9 mouse cellular contexts compared by ENCODE assay signal in genomic region chr11:50371911-50372310, GRCm38 (mm10). TPM values are rescaled to one million over a fixed set of nuclear protein-coding genes. Genes with fewer than 3 reads are reported as not detected.
DNase-seq lines count a peak whose midpoint lies in the region; ATAC-seq and TF ChIP-seq lines count a peak whose summit lies in the region.
"Had no signal": no experiment of that assay in that cellular context is flagged by ENCODE, and none has a peak within 500 bp of the region (broad histone marks: within the 10 kb centered on the region; RNA-seq: fewer than 3 reads in every experiment).

No protein-coding gene starts in this region.

- no peak for TF ChIP-seq POLR2A in testis, adult 2 months (IDR thresholded peaks at IDR 0.05; ENCODE audit: control insufficient read depth, low read depth, low read length)

- peak overlapping the region; percentile 78 for H3K27ac ChIP-seq in gastrocnemius, adult 2 months
- no peak overlapping the region; the same call in 1 of the 2 replicates for H3K27ac ChIP-seq in testis, adult 2 months (ENCODE audit: control insufficient read depth, insufficient read depth, low read depth, low read length)
- no peak overlapping the region for H3K27ac ChIP-seq in liver, embryonic 15.5 days (replicated peaks)

- intact Hi-C loops in gastrocnemius, adult 2 months (cut with DNase I) = no loop called here

- no peak for ATAC-seq in liver, embryonic 15.5 days (ENCODE audit: insufficient read depth)

- no peak for TF ChIP-seq CTCF in gastrocnemius, adult 2 months (IDR thresholded peaks at IDR 0.05)
- no peak for TF ChIP-seq CTCF in testis, adult 2 months (IDR thresholded peaks at IDR 0.05; ENCODE audit: control insufficient read depth, insufficient read depth, insufficient replicate concordance, low read depth, low read length)

- no peaks in the 10 kb centered on the region for H3K9me3 ChIP-seq in liver, embryonic 15.5 days (replicated peaks)

- H3K4me1 ChIP-seq in testis, adult 2 months (ENCODE audit: control insufficient read depth, insufficient read depth, low read length) = peaks cover 16% of the 10 kb centered on the region
- H3K4me1 ChIP-seq in liver, embryonic 15.5 days (replicated peaks) = peaks cover 30% of the 10 kb centered on the region

- no peak for DNase-seq in gastrocnemius, adult 2 months
- no peak for DNase-seq in gastrocnemius, adult 8-10 months (ENCODE audit: low spot score in 2 of 2)
- DNase-seq in testis, postnatal 14 days (ENCODE audit: low spot score) = no peak
- no peak for DNase-seq in thymus, adult 18-20 months
- DNase-seq in c-Kit-positive CD71-positive TER-119-positive erythroid progenitor cells, embryonic 14.5 days (ENCODE audit: low spot score) = no peak
- DNase-seq in cerebellum, adult 11-12 months = no peak
- DNase-seq: layer of hippocampus, adult 9-11 months had no signal

- no peaks in the 10 kb centered on the region for H3K36me3 ChIP-seq in testis, adult 2 months (ENCODE audit: control insufficient read depth, insufficient read depth, low read length)
- no peaks in the 10 kb centered on the region for H3K36me3 ChIP-seq in liver, embryonic 15.5 days (replicated peaks)

- no peak overlapping the region for H3K4me3 ChIP-seq in gastrocnemius, adult 2 months
- H3K4me3 ChIP-seq in testis, adult 2 months (ENCODE audit: control insufficient read depth, low read depth, low read length) = peak overlapping the region; percentile 93
- H3K4me3 ChIP-seq in liver, embryonic 15.5 days (replicated peaks) = no peak overlapping the region

- 78% methylated on average over 1 of the region's 1 CpGs for WGBS in liver, embryonic 15.5 days (ENCODE audit: insufficient replicate concordance)

- H3K27me3 ChIP-seq in testis, adult 2 months (ENCODE audit: control insufficient read depth, insufficient read depth, low read length) = no peaks in the 10 kb centered on the region
- no peaks in the 10 kb centered on the region for H3K27me3 ChIP-seq in liver, embryonic 15.5 days

- H3K9ac ChIP-seq in liver, embryonic 15.5 days = peak overlapping the region; percentile 59; the same call in 1 of the 2 replicates

- H3K4me2 ChIP-seq in liver, embryonic 15.5 days = peak overlapping the region; percentile 80

RNA-seq across cellular contexts. Expression of gene Hnrnph1, which starts 4.9 kb away (rescaled TPM):
- 100 to 1,000 TPM; 109 to 114 TPM for total RNA-seq in gastrocnemius, adult 2 months (2021)
- 10 to 100 TPM; 63.8 to 91.3 (median 74.6) TPM for total RNA-seq in gastrocnemius, adult 8-10 months (2022)
- 112 and 154 TPM in 2 replicates for polyA plus RNA-seq in testis, adult 2 months (2012; rRNA removed)
- 98.1 and 102 TPM in 2 replicates for polyA plus RNA-seq in liver, embryonic 15.5 days (2015; fragmentation: Nextera tagmentation; extraction: Ambion mirVana)

RNA-seq across cellular contexts. Expression of gene Cby3, which starts 17.6 kb away (rescaled TPM):
- not detected for total RNA-seq in gastrocnemius, adult 2 months (2021)
- not detected for total RNA-seq in gastrocnemius, adult 8-10 months (2022)
- 112 and 129 TPM in 2 replicates for polyA plus RNA-seq in testis, adult 2 months (2012; rRNA removed)
- polyA plus RNA-seq in liver, embryonic 15.5 days (2015; fragmentation: Nextera tagmentation; extraction: Ambion mirVana) = not detected in 2 replicates

RNA-seq across cellular contexts. Expression of gene Canx, which starts 46.4 kb away (rescaled TPM):
- total RNA-seq in gastrocnemius, adult 2 months (2021) = 100 to 1,000 TPM in 1 of 2 experiments, 10 to 100 TPM in 1; 94.2 to 123 TPM
- total RNA-seq in gastrocnemius, adult 8-10 months (2022) = 100 to 1,000 TPM; 104 to 122 (median 111) TPM
- polyA plus RNA-seq in testis, adult 2 months (2012; rRNA removed) = 41.5 and 58.3 TPM in 2 replicates
- polyA plus RNA-seq in liver, embryonic 15.5 days (2015; fragmentation: Nextera tagmentation; extraction: Ambion mirVana) = 172 and 176 TPM in 2 replicates

RNA-seq across cellular contexts. Expression of gene Rufy1, which starts 59.0 kb away (rescaled TPM):
- total RNA-seq in gastrocnemius, adult 2 months (2021) = 10 to 100 TPM; 24.3 to 27.0 TPM
- total RNA-seq in gastrocnemius, adult 8-10 months (2022) = 10 to 100 TPM; 21.2 to 24.9 (median 22.0) TPM
- 5.7 and 6.4 TPM in 2 replicates for polyA plus RNA-seq in testis, adult 2 months (2012; rRNA removed)
- polyA plus RNA-seq in liver, embryonic 15.5 days (2015; fragmentation: Nextera tagmentation; extraction: Ambion mirVana) = 7.3 and 7.5 TPM in 2 replicates
